15 mouse cellular contexts compared by ENCODE assay signal in the genomic region with DNA sequence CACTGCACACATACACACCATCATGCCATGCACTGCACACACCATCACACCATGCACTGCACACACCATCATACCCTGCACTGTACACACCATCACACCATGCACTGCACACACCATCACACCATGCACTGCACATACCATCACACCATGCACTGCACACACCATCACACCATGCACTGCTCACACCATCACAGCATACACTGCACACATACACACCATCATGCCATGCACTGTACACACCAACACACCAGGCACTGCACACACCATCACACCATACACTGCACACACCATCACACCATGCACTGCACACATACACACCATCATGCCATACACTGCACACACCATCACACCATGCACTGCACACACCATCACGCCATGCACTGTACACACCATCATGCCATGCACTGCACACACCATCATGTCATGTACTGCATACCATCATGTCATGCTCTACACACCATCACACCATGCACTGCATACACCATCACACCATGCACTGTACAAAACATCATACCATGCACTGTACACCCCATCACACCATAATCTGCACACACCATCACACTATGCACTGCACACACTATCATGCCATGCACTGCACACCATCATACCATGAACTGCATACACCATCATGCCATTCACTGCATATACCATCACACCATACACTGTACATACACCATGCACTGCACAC.
"Had no signal": no experiment of that assay in that cellular context is flagged by ENCODE, and none has a peak within 500 bp of the region (broad histone marks: within the 10 kb centered on the region; RNA-seq: fewer than 3 reads in every experiment).

No protein-coding gene starts in this region.

- H3K27me3 ChIP-seq: intestine, embryonic 15.5 days; kidney, embryonic 15.5 days; limb, embryonic 13.5 days; neural tube, embryonic 13.5 days; stomach, embryonic 15.5 days had no signal

- H3K4me1 ChIP-seq: intestine, embryonic 15.5 days; kidney, embryonic 15.5 days; neural tube, embryonic 13.5 days; stomach, embryonic 15.5 days had no signal

- DNase-seq: kidney, adult 2 months; kidney, postnatal 14 days; layer of hippocampus, adult 9-11 months; layer of hippocampus, postnatal 36 days; lung, adult 18-20 months; retina, postnatal 1 day; right cerebral cortex, postnatal 14 days; thymus, postnatal 4 days had no signal

- ATAC-seq: intestine, embryonic 15.5 days had no signal

- H3K4me3 ChIP-seq: intestine, embryonic 15.5 days; kidney, embryonic 15.5 days; limb, embryonic 13.5 days; neural tube, embryonic 13.5 days; stomach, embryonic 15.5 days had no signal

- H3K9ac ChIP-seq: intestine, embryonic 15.5 days; kidney, embryonic 15.5 days; limb, embryonic 13.5 days; liver, embryonic 14.5 days; neural tube, embryonic 13.5 days; stomach, embryonic 15.5 days had no signal

- H3K27ac ChIP-seq: intestine, embryonic 15.5 days; kidney, embryonic 15.5 days; limb, embryonic 13.5 days; liver, embryonic 14.5 days; neural tube, embryonic 13.5 days; stomach, embryonic 15.5 days had no signal

- H3K4me2 ChIP-seq: intestine, embryonic 15.5 days; kidney, embryonic 15.5 days; limb, embryonic 13.5 days; midbrain, embryonic 11.5 days; neural tube, embryonic 13.5 days; stomach, embryonic 15.5 days had no signal

- H3K36me3 ChIP-seq: intestine, embryonic 15.5 days; kidney, embryonic 15.5 days; limb, embryonic 13.5 days; neural tube, embryonic 13.5 days; stomach, embryonic 15.5 days had no signal

- H3K9me3 ChIP-seq: intestine, embryonic 15.5 days; kidney, embryonic 15.5 days; limb, embryonic 13.5 days; neural tube, embryonic 13.5 days; stomach, embryonic 15.5 days had no signal
